Mouse (Mus musculus): ENCODE measurements at regions not wholly inside any gene's neighbourhood (a gene's known extent, or its start where the extent isn't known, plus 50 kb on each side); places are given as distances from the start of the nearest gene placed in this dataset.

- TF ChIP-seq CTCF (conservative IDR thresholded peaks at IDR 0.05; ENCODE audit: low read length) (no peak), NANOG (IDR thresholded peaks at IDR 0.05; ENCODE audit: borderline replicate concordance, low read length) (no peak), POU5F1 (IDR thresholded peaks at IDR 0.05; ENCODE audit: borderline replicate concordance, low read length) (no peak)
Observed at GRCm38 (mm10) chr4:105432461-105432860, 275.3 kb downstream of the Plpp3 start.
